Mouse (Mus musculus): ENCODE results near the gene Flrt2. TPM values are rescaled to one million over a fixed set of nuclear protein-coding genes. Genes with fewer than 3 reads are reported as not detected.
A peak's percentile ranks its signal among the peaks of the same experiment; 100 is the strongest.

Gene Flrt2
- polyA plus RNA-seq, 1 experiment from 2014 or later, result 29.6 TPM

- peak; percentile 92 for ATAC-seq (ENCODE audit: low FRiP score)
- Histone ChIP-seq H3K27ac (peak overlapping the region; percentile 89), H3K27me3 (peaks cover 35% of the 10 kb centered on the region), H3K4me1 (peaks cover 51% of the 10 kb centered on the region), H3K36me3 (replicated peaks) (no peaks in the 10 kb centered on the region), H3K4me3 (replicated peaks) (peak overlapping the region; percentile 70), H3K9me3 (no peaks in the 10 kb centered on the region), H3K4me2 (peak overlapping the region; percentile 74), H3K9ac (peak overlapping the region; percentile 82)
- WGBS, result under 1% methylated on average over 67 of the region's 68 CpGs
Observed at GRCm38 (mm10) chr12:95694991-95695833, 3.2 kb downstream of the Flrt2 start.

GRCm38 (mm10) chr12:95695834-95696521, 4.0 kb downstream of the Flrt2 start:
- H3K4me2 ChIP-seq, result peak overlapping the region; percentile 74
- H3K36me3 ChIP-seq (replicated peaks), result no peaks in the 10 kb centered on the region
- 0 out of 2 replicates have a peak, but pooled peaks have one; percentile 10 for ATAC-seq (ENCODE audit: low FRiP score)
- peak overlapping the region; percentile 82 for H3K9ac ChIP-seq
- H3K27me3 ChIP-seq, result peaks cover 34% of the 10 kb centered on the region
- 0% methylated on average over 27 of the region's 28 CpGs for WGBS
- H3K4me1 ChIP-seq, result peaks cover 51% of the 10 kb centered on the region
- H3K9me3 ChIP-seq, result no peaks in the 10 kb centered on the region
- H3K27ac ChIP-seq, result peak overlapping the region; percentile 89
- H3K4me3 ChIP-seq (replicated peaks), result peak overlapping the region; percentile 70

GRCm38 (mm10) chr12:95696522-95697025, 4.5 kb downstream of the Flrt2 start:
- no peak for ATAC-seq (ENCODE audit: low FRiP score)
- 4% methylated on average over 6 of the region's 6 CpGs for WGBS
- H3K4me2 ChIP-seq, result peak overlapping the region; percentile 74

GRCm38 (mm10) chr12:95698556-95698955, 6.5 kb downstream of the Flrt2 start:
- Histone ChIP-seq H3K4me2 (peak overlapping the region; percentile 74), H3K27ac (no peak overlapping the region), H3K27me3 (peaks cover 8% of the 10 kb centered on the region), H3K9me3 (no peaks in the 10 kb centered on the region), H3K4me3 (replicated peaks) (peak overlapping the region; percentile 70), H3K9ac (no peak overlapping the region), H3K4me1 (peaks cover 34% of the 10 kb centered on the region), H3K36me3 (replicated peaks) (no peaks in the 10 kb centered on the region)
- 74% methylated on average over 1 of the region's 1 CpGs for WGBS
- no peak for ATAC-seq (ENCODE audit: low FRiP score)

More at GRCm38 (mm10) chr12:95696522-95697025, 4.5 kb downstream of the Flrt2 start:
- Histone ChIP-seq H3K4me1 (peaks cover 49% of the 10 kb centered on the region), H3K9me3 (no peaks in the 10 kb centered on the region), H3K27me3 (peaks cover 28% of the 10 kb centered on the region), H3K4me3 (replicated peaks) (peak overlapping the region; percentile 70), H3K27ac (no peak overlapping the region), H3K9ac (peak overlapping the region; percentile 82), H3K36me3 (replicated peaks) (no peaks in the 10 kb centered on the region)

- Histone ChIP-seq H3K4me2 (no peak overlapping the region), H3K9ac (no peak overlapping the region), H3K9me3 (no peaks in the 10 kb centered on the region), H3K27me3 (no peaks in the 10 kb centered on the region), H3K4me3 (replicated peaks) (no peak overlapping the region), H3K27ac (no peak overlapping the region), H3K36me3 (replicated peaks) (no peaks in the 10 kb centered on the region), H3K4me1 (peaks cover 24% of the 10 kb centered on the region)
- ATAC-seq (ENCODE audit: low FRiP score), result no peak
- 84% methylated on average over 2 of the region's 2 CpGs for WGBS
Observed at GRCm38 (mm10) chr12:95700746-95701145, 8.7 kb downstream of the Flrt2 start.

- Histone ChIP-seq H3K9me3 (no peaks in the 10 kb centered on the region), H3K4me2 (no peak overlapping the region), H3K4me3 (replicated peaks) (no peak overlapping the region), H3K27ac (no peak overlapping the region), H3K27me3 (no peaks in the 10 kb centered on the region), H3K36me3 (replicated peaks) (no peaks in the 10 kb centered on the region), H3K9ac (no peak overlapping the region), H3K4me1 (peaks cover 19% of the 10 kb centered on the region)
- no peak for ATAC-seq (ENCODE audit: low FRiP score)
Observed at GRCm38 (mm10) chr12:95701580-95701979, 9.6 kb downstream of the Flrt2 start.

GRCm38 (mm10) chr12:95705006-95705405, 13.0 kb downstream of the Flrt2 start:
- Histone ChIP-seq H3K9ac (no peak overlapping the region), H3K36me3 (replicated peaks) (no peaks in the 10 kb centered on the region), H3K27ac (no peak overlapping the region), H3K9me3 (no peaks in the 10 kb centered on the region), H3K4me3 (replicated peaks) (no peak overlapping the region), H3K27me3 (no peaks in the 10 kb centered on the region), H3K4me1 (no peaks in the 10 kb centered on the region), H3K4me2 (no peak overlapping the region)
- 88% methylated on average over 3 of the region's 3 CpGs for WGBS
- ATAC-seq (ENCODE audit: low FRiP score), result no peak

- H3K4me1 ChIP-seq, result 0 out of 2 replicates have a peak, but pooled peaks cover 2% of the 10 kb centered on the region
- H3K27ac ChIP-seq, result no peak overlapping the region
- H3K4me3 ChIP-seq (replicated peaks), result no peak overlapping the region
- no peaks in the 10 kb centered on the region for H3K36me3 ChIP-seq (replicated peaks)
- no peak overlapping the region for H3K9ac ChIP-seq
- H3K27me3 ChIP-seq, result no peaks in the 10 kb centered on the region
- no peak overlapping the region for H3K4me2 ChIP-seq
- no peak for ATAC-seq (ENCODE audit: low FRiP score)
- WGBS, result 91% methylated on average over 2 of the region's 2 CpGs
- no peaks in the 10 kb centered on the region for H3K9me3 ChIP-seq
Observed at GRCm38 (mm10) chr12:95723265-95723664, 31.2 kb downstream of the Flrt2 start.

GRCm38 (mm10) chr12:95734075-95734474, 42.0 kb downstream of the Flrt2 start:
- WGBS, result 59% methylated on average over 1 of the region's 1 CpGs
- H3K9me3 ChIP-seq, result no peaks in the 10 kb centered on the region
- H3K4me2 ChIP-seq, result no peak overlapping the region
- no peak overlapping the region for H3K4me3 ChIP-seq (replicated peaks)
- no peak overlapping the region for H3K9ac ChIP-seq
- no peaks in the 10 kb centered on the region for H3K27me3 ChIP-seq
- no peak overlapping the region for H3K27ac ChIP-seq
- H3K36me3 ChIP-seq (replicated peaks), result no peaks in the 10 kb centered on the region
- no peak for ATAC-seq (ENCODE audit: low FRiP score)
- H3K4me1 ChIP-seq, result peaks cover 11% of the 10 kb centered on the region

- Histone ChIP-seq H3K4me2 (no peak overlapping the region), H3K9me3 (no peaks in the 10 kb centered on the region), H3K27me3 (no peaks in the 10 kb centered on the region), H3K9ac (no peak overlapping the region), H3K27ac (no peak overlapping the region), H3K4me3 (replicated peaks) (no peak overlapping the region), H3K36me3 (replicated peaks) (no peaks in the 10 kb centered on the region), H3K4me1 (peaks cover 11% of the 10 kb centered on the region)
- WGBS, result 67% methylated on average over 8 of the region's 8 CpGs
- ATAC-seq (ENCODE audit: low FRiP score), result no peak
Observed at GRCm38 (mm10) chr12:95737571-95737970, 45.5 kb downstream of the Flrt2 start.

- no peaks in the 10 kb centered on the region for H3K9me3 ChIP-seq
- no peak overlapping the region for H3K9ac ChIP-seq
- H3K4me3 ChIP-seq (replicated peaks), result no peak overlapping the region
- H3K4me2 ChIP-seq, result no peak overlapping the region
- peaks cover 11% of the 10 kb centered on the region for H3K4me1 ChIP-seq
- ATAC-seq (ENCODE audit: low FRiP score), result no peak
- H3K36me3 ChIP-seq (replicated peaks), result no peaks in the 10 kb centered on the region
- H3K27me3 ChIP-seq, result no peaks in the 10 kb centered on the region
- H3K27ac ChIP-seq, result no peak overlapping the region
- WGBS, result 81% methylated on average over 5 of the region's 5 CpGs
Observed at GRCm38 (mm10) chr12:95738031-95738430, 46.0 kb downstream of the Flrt2 start.

- Histone ChIP-seq H3K9ac (no peak overlapping the region), H3K4me3 (replicated peaks) (no peak overlapping the region), H3K27ac (no peak overlapping the region), H3K36me3 (replicated peaks) (no peaks in the 10 kb centered on the region), H3K4me1 (peaks cover 11% of the 10 kb centered on the region), H3K9me3 (no peaks in the 10 kb centered on the region), H3K4me2 (no peak overlapping the region), H3K27me3 (no peaks in the 10 kb centered on the region)
- WGBS, result 65% methylated on average over 7 of the region's 7 CpGs
- no peak for ATAC-seq (ENCODE audit: low FRiP score)
Observed at GRCm38 (mm10) chr12:95738491-95739135, 46.6 kb downstream of the Flrt2 start.

All from forebrain, embryonic 12.5 days (tissue).